Mouse (Mus musculus): ENCODE data around the gene Hjurp. TPM values are rescaled to one million over a fixed set of nuclear protein-coding genes. Genes with fewer than 3 reads are reported as not detected.

The Hjurp gene
- total RNA-seq, 2 experiments from 2014 or later, result 36.0 to 37.2 TPM

GRCm38 (mm10) chr1:88245881-88246280 is 31.6 kb downstream of the Hjurp start:
- no peak for DNase-seq (ENCODE audit: low spot score in 2 of 2)

- no peak for DNase-seq (ENCODE audit: low spot score in 2 of 2)
These were observed 33.6 kb downstream of the Hjurp start for GRCm38 (mm10) chr1:88243861-88244260.

- no peak for DNase-seq (ENCODE audit: low spot score in 2 of 2)
These were observed 36.9 kb downstream of the Hjurp start for GRCm38 (mm10) chr1:88240579-88240978.

- no peak for DNase-seq (ENCODE audit: low spot score in 2 of 2)
These were observed 37.4 kb downstream of the Hjurp start for GRCm38 (mm10) chr1:88240072-88240471.

- no peak for DNase-seq (ENCODE audit: low spot score in 2 of 2)
These were observed 38.7 kb downstream of the Hjurp start for GRCm38 (mm10) chr1:88238771-88239170.

GRCm38 (mm10) chr1:88237311-88237710 is 40.1 kb downstream of the Hjurp start:
- DNase-seq (ENCODE audit: low spot score in 2 of 2), result no peak

- DNase-seq (ENCODE audit: low spot score in 2 of 2), result no peak
These were observed 41.5 kb downstream of the Hjurp start for GRCm38 (mm10) chr1:88235894-88236415.

- no peak for DNase-seq (ENCODE audit: low spot score in 2 of 2)
These were observed 42.2 kb downstream of the Hjurp start for GRCm38 (mm10) chr1:88235046-88235893.

- no peak for DNase-seq (ENCODE audit: low spot score in 2 of 2)
These were observed 42.8 kb downstream of the Hjurp start for GRCm38 (mm10) chr1:88234646-88235045.

GRCm38 (mm10) chr1:88234248-88234610 is 43.2 kb downstream of the Hjurp start:
- no peak for DNase-seq (ENCODE audit: low spot score in 2 of 2)

- DNase-seq (ENCODE audit: low spot score in 2 of 2), result no peak
These were observed 43.8 kb downstream of the Hjurp start for GRCm38 (mm10) chr1:88233421-88234247.

GRCm38 (mm10) chr1:88232664-88233380 is 44.6 kb downstream of the Hjurp start:
- no peak for DNase-seq (ENCODE audit: low spot score in 2 of 2)

GRCm38 (mm10) chr1:88231803-88232499 is 45.5 kb downstream of the Hjurp start:
- DNase-seq (ENCODE audit: low spot score in 2 of 2), result no peak

GRCm38 (mm10) chr1:88230981-88231802 is 46.2 kb downstream of the Hjurp start:
- DNase-seq (ENCODE audit: low spot score in 2 of 2), result no peak

GRCm38 (mm10) chr1:88230421-88230820 is 47.0 kb downstream of the Hjurp start:
- DNase-seq (ENCODE audit: low spot score in 2 of 2), result no peak

GRCm38 (mm10) chr1:88229986-88230385 is 47.4 kb downstream of the Hjurp start:
- DNase-seq (ENCODE audit: low spot score in 2 of 2), result no peak

- no peak for DNase-seq (ENCODE audit: low spot score in 2 of 2)
These were observed 47.9 kb downstream of the Hjurp start for GRCm38 (mm10) chr1:88229566-88229965.

GRCm38 (mm10) chr1:88228121-88228520 is 49.3 kb downstream of the Hjurp start:
- DNase-seq (ENCODE audit: low spot score in 2 of 2), result no peak

GRCm38 (mm10) chr1:88227482-88227881 is 50.0 kb downstream of the Hjurp start:
- no peak for DNase-seq (ENCODE audit: low spot score in 2 of 2)
